Comparison of ENCODE assay signal across 5 mouse cellular contexts in genomic region chr7:83568815-83569214, GRCm38 (mm10).
"Had no signal": no experiment of that assay in that cellular context is flagged by ENCODE, and none has a peak within 500 bp of the region (broad histone marks: within the 10 kb centered on the region; RNA-seq: fewer than 3 reads in every experiment).

No protein-coding gene starts in this region.

- DNase-seq: liver; liver, embryonic 13.5 days; right cerebral cortex, adult 18-20 months; right cerebral cortex, postnatal 4 days; thymus, adult 18-20 months had no signal
